Mouse (Mus musculus): ENCODE measurements around the gene Gm11634.
A peak's percentile ranks its signal among the peaks of the same experiment; 100 is the strongest.
"Not testable (repeated sequence)": the region's sequence is repeated elsewhere in the genome, so short reads cannot be mapped to it uniquely, and the experiment has no call there.

Gm11634 gene

DNA sequence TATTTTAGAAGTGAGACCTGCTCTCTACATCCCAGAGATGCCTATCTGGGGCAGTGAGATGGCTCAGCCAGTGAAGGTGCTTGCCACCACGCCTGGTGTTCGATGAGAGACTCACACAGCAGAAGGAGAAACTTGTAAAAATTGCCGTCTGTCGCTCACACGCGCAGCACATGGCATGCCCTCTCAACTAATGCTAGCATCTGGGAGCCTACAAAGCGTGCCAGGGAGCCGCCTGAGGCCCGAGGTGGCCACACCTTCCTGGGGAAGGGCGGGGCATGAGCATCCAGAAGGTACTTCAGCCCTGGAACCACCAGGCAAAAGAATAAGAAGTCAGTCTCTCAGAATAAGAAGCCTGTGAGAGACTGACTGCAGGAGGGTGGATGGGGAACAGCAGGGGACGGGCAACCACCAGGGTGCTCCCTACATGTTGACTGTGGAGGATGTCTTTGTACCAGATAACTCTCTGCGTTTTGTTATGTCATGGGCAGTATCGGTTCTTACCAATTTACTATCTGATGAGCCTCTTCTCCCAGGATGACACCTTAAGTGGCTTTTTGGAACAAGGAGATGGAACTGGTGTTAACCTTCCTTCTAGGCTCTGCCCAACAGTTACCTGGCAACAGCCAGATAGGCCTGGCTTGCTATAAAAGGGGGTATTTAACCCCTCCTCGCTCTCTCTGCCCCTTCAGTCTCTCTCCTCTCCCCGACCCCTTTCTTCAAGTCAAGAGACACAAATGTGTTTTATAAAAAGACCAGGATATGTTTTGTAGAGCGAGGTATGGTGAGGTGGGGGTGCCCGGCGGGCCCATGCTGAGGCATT, 18.1 kb upstream of the Gm11634 start:
- DNase-seq = no peak

DNA sequence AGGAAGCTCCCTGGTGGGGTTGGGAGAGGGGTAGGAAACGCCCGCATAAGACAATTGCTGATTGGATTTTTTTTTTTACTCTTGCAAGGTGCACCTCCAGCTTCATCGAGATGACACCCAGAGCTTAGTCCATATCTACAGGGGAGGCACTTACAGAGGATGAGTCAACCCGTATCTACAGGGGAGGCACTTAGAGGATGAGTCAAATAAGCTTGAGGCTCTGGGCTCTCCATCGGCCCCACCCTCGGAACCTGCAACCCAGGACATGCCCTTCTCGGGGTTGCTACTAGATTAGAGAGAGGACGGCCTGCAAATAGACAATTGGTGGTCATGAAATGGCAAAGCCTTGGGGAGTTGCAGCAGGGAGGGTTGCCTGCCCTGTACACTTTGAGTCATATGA, 17.0 kb upstream of the Gm11634 start:
- DNase-seq = no peak

DNA sequence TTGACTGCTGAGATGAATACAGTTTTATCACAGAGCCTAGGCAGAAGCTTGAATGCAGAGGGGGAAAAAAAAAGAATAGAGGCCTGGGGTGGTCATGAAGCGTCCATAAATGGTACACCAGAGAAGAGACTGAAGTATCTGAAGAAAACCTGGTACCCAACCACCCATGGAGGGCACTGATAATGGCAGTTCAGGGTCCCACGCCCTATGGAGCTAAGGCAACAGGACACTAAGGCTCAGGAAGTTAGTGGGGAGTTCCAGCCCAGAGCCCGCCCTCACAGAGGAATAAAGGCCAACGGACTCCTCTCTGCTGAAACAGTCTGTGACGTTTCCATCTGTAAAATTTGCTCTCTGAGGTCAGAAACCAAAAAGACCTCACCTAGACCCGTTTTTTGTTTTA, 16.3 kb upstream of the Gm11634 start:
- DNase-seq = no peak

DNA sequence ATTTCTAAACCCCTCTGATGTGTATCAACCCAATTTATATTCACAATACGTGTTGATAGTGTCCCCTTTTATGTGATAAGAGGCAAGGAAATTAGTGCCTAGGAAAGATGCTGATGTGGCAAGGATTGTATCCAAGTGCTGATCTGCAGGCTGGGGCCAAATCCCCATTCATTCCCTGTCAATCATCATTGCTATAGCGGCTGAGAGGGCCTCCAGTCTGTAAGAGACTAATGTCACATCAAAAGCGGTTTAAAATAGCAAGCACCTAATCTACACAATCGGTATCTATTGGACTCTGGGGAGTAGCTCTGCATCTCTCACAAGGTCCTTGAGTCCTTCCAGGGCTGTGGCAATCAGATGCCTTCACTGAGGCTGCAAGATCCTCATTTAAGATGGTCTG, 15.1 kb upstream of the Gm11634 start:
- no peak for DNase-seq

DNA sequence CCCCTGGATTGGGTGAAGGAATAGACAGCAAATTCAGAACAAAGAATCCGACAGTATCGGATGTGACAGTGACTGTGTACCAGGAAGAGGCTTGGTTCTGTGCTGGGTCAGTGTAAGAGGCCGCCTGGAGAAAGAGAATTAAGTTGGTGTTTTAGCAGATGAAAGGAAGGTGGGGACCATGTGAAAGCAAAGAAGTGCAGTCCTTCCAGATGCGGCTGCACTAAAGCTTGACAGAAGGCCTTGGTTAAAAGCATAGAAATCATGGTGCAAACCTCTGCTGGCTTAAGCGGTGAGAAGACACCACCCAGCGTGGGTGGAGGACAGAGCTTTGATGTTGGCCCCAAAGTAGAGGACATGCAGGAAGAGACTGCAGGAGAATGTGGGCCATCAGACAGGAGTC, 14.5 kb upstream of the Gm11634 start:
- no peak for DNase-seq

DNA sequence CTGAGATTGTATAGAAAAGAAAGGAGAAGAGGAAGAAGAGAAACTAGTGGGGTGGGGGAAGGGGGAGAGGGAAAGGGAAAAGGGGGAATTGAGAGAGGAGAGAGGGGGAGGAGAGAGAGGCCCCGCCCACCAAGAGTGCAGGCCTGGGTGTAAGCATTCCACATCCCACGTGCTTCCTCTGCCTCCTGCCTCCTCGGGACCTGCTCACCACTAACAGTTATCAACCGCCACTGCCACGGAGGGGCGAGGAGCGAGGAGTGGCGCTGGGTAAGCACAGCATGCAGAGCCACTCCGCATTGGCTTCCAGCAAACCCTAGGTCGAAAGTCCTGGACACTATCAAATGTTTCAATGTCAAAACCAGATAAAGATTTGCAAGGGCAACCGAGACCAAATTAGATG, 11.4 kb upstream of the Gm11634 start:
- DNase-seq = no peak

DNA sequence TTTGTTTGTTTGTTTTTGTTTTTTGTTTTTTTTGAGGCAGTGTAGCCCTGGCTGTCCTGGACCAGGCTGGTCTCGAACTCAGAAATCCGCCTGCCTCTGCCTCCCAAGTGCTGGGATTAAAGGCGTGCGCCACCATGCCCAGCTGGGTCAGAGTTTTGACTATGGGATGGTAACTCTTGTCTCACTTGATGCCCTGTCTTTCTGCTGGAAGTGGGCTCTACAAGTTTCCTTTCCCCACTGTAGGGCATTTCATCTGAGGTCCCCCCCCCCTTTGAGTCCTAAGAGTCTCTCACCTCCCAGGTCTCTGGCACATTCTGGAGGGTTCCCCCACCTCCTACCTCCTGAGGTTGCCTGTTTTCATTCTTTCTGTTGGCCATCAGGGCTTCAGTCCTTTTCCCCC, 8.1 kb upstream of the Gm11634 start:
- DNase-seq = not testable (repeated sequence)

DNA sequence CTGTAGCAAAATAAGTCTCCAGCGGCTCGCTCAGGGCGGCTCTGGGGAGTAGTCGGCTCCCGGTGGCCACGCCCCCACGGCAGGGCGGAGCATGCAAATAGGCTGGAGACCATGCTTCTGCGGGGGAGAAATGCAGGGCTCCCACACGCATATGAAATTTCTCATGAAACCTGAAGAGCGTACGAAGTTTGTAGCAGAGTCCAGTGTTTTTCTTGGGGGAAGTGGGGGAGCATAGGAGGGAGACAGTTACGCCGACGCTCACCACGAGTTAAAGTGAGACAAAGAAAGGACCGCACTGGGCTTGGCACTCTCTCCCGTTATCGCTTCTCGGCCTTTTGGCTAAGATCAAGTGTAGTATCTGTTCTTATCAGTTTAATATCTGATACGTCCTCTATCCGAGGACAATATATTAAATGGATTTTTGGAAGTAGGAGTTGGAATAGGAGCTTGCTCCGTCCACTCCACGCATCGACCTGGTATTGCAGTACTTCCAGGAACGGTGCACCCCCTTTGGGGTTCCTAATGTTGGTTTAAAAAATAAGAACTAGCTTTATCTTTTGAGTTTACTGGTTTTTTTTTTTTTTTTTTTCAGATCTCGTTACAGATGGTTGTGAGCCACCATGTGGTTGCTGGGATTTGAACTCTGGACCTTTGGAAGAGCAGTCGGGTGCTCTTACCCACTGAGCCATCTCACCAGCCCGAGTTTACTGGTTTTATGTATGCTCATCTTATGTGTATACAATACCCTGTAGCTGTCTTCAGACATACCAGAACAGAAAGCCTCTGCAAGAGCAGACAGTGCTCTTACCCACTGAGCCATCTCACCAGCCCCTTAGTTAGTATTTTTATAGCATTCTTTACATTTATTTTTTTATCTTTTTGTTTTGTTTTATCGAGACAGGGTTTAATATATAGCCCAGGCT, 5.7 kb upstream of the Gm11634 start:
- DNase-seq = peak; percentile 35

DNA sequence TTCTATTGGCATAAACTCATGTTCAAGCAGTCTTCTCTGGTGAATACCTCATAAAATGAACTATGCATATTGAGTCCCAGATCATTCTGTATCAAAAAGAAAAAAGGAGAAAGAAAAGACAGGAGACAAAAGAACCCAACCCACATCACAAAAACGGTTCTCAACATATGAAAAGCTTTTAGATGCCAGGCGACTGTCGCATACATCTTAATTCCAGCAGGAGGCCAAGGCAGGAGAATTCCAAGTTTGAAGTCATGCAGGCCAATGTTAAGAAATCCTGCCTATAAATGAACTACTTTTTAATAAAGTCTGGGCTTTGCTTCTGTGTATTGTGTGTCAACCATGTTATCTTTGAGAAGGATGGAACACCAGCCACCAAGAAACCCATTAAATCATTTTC, 5.1 kb upstream of the Gm11634 start:
- DNase-seq = no peak

DNA sequence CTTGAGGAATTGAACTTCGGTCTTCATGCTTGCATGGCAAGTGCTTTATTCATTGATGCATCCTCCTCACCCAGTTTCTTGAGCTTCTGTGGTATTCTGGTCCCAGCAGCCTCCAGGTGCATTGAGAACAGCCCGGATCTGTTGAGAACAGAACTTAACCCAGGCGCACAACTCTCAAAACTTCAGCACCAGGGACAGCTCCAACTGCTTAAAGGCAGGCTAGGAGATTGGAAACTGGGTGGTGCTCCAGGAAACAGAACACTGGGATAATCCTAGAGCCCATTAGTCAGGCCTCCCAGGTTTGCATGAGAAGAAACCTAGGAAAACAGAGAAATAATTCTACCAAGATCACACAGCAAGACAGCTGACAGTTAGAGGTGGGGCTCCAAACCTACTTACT, 3.4 kb upstream of the Gm11634 start:
- no peak for DNase-seq

DNA sequence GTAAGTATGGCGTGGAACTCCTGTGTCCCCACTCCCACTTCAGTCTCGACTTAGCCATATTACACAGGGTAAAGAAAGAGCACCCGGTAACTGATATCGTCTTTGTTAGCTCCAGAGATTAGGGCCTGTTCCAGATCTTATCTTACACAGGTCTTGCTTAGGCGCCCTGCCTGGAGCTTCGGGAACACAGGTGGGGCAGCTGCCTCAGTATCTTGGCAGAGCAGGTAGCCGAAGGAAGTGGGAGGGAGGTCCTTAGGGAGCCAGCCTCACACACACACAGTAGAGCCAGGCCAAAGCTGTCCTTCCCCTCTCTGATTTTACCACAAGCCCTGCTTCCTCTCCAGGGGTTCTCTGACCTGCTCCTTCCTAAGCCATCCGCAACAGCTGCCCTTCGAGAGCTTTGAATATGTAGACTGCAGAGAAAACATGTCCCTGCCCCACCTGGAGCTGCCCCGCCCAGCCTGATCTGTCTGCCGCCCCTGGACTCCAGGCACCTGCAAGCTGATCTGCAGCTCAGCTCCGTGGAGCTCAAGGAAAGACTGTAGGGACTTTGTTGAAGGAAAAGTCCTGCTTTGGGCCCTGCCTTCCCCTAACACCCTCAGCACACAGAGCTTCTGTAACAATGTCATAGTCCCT, 8.9 kb downstream of the Gm11634 start:
- DNase-seq = no peak

DNA sequence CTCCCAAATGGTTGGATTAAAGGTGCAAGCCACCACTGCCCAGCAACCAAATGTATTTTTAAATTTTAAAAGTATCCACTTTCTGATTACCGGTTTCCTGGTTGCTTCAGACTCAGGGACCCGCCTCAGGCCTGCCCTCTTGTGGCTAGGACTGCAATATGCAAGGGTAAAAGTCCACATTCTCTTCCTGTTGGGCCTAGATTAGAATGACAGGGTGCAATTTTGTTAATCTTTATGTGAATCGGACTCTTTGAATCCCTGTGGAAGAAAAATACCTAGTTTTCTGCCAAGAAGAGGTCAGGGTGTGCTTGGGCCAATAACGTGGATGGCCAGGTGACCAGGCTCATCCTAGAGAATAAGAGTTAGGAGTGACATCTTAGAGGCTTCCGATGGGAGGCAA, 9.6 kb downstream of the Gm11634 start:
- peak; percentile 26 for DNase-seq

DNA sequence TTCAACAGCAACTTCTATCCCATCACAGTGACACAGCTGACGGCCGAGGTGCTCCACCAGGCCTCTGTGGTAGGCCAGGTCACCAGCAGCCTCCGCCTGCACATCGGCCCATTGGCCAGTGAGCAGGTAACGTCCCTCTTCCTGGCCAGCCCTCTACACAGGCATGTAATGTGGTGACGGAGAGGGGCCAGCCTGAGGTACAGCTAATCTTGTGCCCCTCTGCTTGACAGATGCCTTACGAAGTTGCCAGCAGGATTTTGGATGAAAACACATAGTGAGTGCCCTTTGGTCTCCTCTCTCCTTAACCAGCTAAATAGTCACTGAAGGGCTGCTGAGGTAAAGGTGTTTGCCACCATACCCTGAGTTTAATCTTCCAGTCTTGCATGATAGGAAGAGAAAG, 10.2 kb downstream of the Gm11634 start:
- DNase-seq = no peak

DNA sequence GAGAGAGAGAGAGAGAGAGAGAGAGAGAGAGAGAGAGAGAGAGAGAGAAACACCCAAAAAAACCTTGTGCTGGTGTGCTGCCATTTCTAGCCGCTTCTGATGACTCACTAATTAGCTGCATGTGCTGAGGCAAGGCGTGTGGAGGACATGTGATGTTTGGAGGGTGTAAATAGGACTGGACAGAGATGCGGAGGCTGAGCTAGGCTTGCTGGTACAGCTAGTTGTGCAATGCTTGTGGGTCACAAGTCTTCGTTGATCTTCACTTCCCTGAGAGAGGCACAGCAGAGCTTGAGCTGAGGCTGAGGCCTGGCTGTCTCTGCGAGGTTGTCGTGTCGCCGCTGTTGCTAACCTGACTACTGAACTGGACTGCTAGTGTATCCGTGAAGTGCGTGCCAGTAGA, 11.4 kb downstream of the Gm11634 start:
- DNase-seq = peak; percentile 68

DNA sequence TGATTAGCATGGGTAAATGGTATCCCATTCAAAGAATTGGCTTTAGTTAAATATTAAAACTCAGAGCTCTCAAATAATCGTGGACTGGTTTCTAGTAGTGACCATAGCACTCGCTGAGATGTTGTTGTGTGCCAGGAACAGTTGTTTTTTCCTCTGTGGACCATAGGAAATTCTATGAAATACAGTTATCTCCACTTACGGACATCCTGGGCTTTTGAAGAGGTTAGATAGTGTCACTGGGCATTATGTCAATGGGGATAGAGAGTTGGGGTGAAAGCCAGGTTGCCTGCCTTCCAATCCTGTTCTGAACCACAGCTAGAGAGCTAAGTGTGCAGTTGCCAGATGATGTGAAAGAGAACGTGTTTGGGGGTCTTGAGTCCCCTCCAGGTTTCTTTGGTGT, 13.3 kb downstream of the Gm11634 start:
- no peak for DNase-seq

DNA sequence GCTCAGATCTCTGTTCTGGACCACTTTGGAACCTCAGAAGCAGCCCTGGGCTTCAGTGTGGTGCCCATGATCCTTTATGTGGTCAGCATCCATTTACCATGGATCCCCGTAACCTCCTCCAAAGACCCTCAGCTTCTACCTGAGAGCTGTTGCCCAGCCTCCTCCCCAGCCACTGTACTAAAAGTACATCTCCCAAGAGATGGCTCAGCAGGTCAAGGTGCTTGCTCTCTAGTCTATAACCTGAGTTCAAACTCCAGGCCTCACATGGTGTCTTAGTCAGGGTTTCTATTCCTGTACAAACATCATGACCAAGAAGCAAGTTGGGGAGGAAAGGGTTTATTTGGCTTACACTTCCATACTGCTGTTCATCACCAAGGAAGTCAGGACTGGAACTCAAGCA, 14.0 kb downstream of the Gm11634 start:
- not testable (repeated sequence) for DNase-seq

DNA sequence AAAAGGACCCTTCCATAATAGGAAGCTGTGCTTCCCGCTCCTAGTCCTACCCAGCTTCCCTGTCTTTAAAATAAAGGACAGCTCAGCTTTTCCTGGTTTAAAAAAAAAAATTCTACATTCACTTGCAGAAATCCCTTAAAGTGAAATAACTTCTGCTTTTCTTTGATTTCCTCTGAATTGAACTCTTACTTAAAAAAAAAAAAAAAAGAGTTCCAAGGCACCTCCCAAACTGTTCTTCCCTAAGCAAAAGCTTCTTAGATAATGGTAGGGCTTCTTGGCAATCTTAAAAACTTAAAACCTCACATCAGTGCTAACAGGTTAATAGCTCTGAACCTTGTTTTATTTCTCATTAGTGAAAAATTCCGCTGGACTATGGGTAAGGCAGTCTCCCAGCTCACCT, 15.9 kb downstream of the Gm11634 start:
- no peak for DNase-seq

DNA sequence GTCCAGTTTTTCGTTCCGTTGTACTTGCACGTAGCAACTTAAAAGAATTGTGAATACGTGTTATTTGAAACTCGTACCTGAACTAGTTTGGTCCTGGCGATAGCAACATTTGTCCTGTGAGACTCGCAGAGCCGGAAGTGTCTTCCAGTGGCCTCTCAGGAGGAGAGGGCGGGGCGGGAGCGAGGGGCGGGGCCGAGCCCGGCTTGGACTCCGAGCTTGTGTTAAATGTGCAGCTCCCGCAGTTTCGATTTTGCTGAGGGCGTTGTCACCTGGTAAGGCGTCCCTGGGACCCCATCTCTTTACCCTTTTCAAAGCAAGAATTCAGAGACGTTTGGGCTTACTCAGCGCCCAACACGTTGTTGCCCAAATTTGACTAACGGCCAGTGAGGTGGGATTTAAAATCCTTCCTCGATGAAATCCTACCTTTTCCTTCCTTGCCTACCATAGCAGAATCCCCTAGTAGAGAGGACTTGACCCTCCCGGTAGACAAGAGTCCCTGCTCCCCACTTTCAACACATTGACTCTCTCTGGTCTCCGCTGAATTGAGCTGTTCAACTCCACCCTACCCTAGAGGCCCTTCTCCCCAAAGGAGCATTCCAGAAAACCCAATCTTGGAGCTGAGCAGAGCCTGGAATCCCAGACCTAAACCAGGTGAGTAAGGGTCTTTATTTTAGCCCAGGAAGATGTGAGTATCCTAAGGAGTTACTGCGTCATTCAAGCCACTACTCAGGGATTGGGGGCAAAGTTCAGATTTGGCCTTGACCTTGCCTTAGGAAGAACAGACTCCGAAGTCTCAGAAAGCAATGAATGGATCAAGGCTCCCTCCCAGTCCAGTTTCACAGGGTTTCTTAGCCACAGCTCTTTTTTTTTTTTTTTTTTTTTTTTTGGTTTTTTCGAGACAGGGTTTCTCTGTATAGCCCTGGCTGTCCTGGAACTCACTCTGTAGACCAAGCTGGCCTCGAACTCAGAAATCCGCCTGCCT, 16.7 kb downstream of the Gm11634 start, which contains the start of gene Tmem106a:
TSS of gene Tmem106a (plus strand) at position 189 of the 982 bp plus-strand sequence.
- no peak for DNase-seq

DNA sequence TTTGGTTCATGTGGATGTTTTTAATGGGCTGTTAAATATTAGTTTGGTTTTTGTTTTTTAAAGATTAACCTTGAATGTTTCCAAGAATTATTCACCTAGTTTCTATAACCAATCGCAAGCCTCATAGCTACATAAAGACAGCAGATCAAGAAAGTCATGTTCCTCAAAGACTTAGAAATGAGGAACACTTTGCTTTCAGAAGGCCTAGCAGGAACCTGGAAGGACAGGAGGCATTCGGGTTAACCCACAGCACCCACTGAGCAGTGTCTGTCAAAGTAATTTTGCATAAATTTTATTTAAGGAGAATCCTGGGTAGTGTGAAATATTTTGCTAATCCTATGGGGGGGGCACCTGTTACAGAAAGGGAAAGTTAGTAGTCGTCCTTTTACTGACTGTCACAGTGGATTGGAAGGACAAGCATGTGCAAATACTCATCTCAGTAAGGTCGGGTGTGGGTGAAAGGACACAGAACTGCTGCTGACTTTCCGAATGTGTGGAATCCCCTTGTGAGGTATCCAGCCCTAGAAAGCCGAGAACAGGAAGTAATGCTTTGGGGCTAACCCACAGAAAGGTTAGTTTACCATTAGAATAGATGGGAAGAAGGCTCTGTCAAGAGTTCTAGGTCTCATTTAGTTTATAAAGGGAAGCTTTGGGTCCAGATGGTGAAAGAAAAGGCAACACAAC, 17.8 kb downstream of the Gm11634 start:
- DNase-seq = no peak

DNA sequence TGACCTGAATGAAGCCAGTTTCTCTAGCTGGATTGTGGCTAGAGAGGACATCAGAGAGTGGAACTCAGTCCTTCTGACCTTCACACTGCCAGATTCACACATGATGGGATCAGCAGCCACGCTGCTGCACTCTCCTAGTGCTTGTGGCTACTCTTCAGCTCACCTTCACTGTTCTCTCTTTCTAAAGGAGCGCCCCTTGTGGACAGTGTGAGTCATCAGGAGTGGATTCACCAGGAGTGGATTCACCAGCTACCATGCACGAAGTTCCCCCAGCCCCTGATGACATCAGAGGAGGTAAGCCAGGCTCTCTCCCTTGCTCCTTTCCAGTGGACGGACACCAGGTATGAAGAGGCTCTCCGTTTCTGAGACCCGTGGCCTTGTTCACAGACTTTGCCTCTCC, 22.9 kb downstream of the Gm11634 start:
- DNase-seq = no peak

DNA sequence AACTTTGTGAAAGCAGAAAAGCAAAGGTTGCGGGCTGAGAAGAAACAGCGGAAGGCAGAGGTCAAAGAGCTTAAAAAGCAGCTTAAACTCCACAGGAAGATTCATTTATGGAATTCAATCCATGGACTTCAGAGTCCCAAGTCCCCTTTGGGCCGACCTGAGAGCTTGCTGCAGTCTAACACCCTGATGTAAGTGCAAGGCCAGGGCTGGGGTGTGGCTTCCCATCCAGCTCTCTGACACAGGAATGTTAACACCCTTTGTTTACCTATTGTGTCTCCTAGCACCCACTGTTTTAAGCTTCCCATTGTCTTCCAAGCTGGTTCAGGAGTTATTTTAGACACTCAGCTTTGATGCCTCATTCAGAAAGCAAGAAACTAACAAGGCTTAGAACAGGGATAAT, 30.6 kb downstream of the Gm11634 start:
- no peak for DNase-seq

DNA sequence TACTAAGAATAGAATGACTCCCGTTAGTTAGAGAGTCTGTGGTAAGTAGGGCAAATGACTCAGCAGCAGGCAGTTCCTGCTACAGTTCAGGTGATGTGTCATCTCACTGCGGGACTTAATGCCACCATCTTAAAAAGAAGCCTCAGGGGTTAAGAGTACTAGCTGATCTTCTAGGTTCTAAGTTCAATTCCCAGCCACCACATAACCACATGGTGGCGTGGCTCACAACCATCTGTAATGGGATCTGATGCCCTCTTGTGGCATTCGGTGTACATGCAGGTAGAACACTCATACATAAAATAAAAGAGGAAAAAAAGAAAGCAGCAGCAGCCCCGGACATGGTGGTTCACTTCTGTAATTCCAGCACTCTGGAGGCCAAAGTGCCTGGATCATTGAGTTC, 36.7 kb downstream of the Gm11634 start:
- DNase-seq = peak; percentile 37

Data from right cerebral cortex, adult 18-20 months (tissue).